ENCODE assay signal across 8 mouse cellular contexts in the genomic region with DNA sequence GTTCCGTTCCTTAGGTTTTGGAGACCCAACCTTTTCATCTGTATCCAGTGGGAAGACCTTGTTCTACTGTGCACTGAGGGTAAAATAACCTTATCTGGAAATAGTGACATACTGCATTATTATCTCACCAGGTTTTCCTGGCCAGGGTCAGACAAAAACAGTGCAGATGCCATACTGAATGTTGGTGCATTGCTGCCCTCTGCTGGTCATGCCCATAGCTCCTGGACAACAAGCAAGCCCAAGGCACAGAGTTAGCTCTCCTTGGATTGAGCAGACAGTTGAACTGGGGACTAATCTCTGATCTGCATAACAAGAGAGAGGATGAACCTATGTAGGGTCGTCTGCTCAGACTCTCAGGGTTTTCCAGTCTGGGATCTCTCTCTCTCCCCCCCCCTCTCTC. TPM values are rescaled to one million over a fixed set of nuclear protein-coding genes. Genes with fewer than 3 reads are reported as not detected.
DNase-seq lines count a peak whose midpoint lies in the region; ATAC-seq and TF ChIP-seq lines count a peak whose summit lies in the region.

No protein-coding gene starts in this region.

- H3K27me3 ChIP-seq in hindbrain, postnatal 0 days (ENCODE audit: insufficient read depth, low read length), result no peaks in the 10 kb centered on the region

- H3K9me3 ChIP-seq in hindbrain, postnatal 0 days (ENCODE audit: low read length), result no peaks in the 10 kb centered on the region

- no peak overlapping the region for H3K9ac ChIP-seq in hindbrain, postnatal 0 days (replicated peaks; ENCODE audit: low read length)

- 39% methylated on average over 2 of the region's 2 CpGs for WGBS in hindbrain, postnatal 0 days

- peak; percentile 97 for TF ChIP-seq CTCF in hindbrain, postnatal 0 days (IDR thresholded peaks at IDR 0.05; ENCODE audit: low read depth)

- no peak overlapping the region for H3K4me3 ChIP-seq in hindbrain, postnatal 0 days (ENCODE audit: low read length)

- no peaks in the 10 kb centered on the region for H3K36me3 ChIP-seq in hindbrain, postnatal 0 days (ENCODE audit: insufficient read depth, low read length)

- ATAC-seq in hindbrain, postnatal 0 days, result peak; percentile 80
- peak; percentile 80 for ATAC-seq in megakaryocyte, adult 5-6 weeks (ENCODE audit: poor library complexity, severe bottlenecking)

- no peak overlapping the region for H3K4me2 ChIP-seq in hindbrain, postnatal 0 days (ENCODE audit: low read depth, low read length)

- no peaks in the 10 kb centered on the region for H3K4me1 ChIP-seq in hindbrain, postnatal 0 days (ENCODE audit: insufficient read depth, low read length)

- no peak overlapping the region; the same call in 1 of the 2 replicates for H3K27ac ChIP-seq in hindbrain, postnatal 0 days

- DNase-seq in WW6 (ENCODE audit: low read depth, low spot score), result peak; percentile 58
- peak; percentile 95 to 96 for DNase-seq in cerebellum, postnatal 25 days
- peak; percentile 89 for DNase-seq in gastrocnemius, adult 18-20 months (ENCODE audit: low spot score)
- peak; percentile 95 for DNase-seq in hindbrain, postnatal 0 days (ENCODE audit: low spot score)
- DNase-seq in left cerebral cortex, adult 11 months (ENCODE audit: low spot score), result peak; percentile 80
- peak; percentile 89 to 94 for DNase-seq in right cerebral cortex, postnatal 10 days (ENCODE audit: low spot score in 2 of 2)
- DNase-seq in urinary bladder, postnatal 10 days (ENCODE audit: low spot score), result peak; percentile 69

RNA-seq across cellular contexts. Expression of gene Ift81, which starts 12.9 kb away (rescaled TPM):
- 1 to 10 TPM; 3.4 to 4.7 TPM for total RNA-seq in gastrocnemius, adult 18-20 months (2021)
- total RNA-seq in hindbrain, postnatal 0 days (2014; rRNA removed), result 21.3 and 32.3 TPM in 2 replicates
- 66.3 and 66.5 TPM in 2 replicates for polyA plus RNA-seq in hindbrain, postnatal 0 days (2015; fragmentation: Nextera tagmentation; extraction: Ambion mirVana)
- total RNA-seq in megakaryocyte, adult 5-6 weeks (2015), result 4.9 and 6.2 TPM in 2 replicates
- total RNA-seq in megakaryocyte, adult 5-6 weeks (2017), result 3.7 and 3.8 TPM in 2 replicates

RNA-seq across cellular contexts. Expression of gene P2rx7, which starts 16.5 kb away (rescaled TPM):
- 1 to 10 TPM; 1.3 to 1.5 TPM for total RNA-seq in gastrocnemius, adult 18-20 months (2021)
- total RNA-seq in hindbrain, postnatal 0 days (2014; rRNA removed), result 13.5 and 16.2 TPM in 2 replicates
- polyA plus RNA-seq in hindbrain, postnatal 0 days (2015; fragmentation: Nextera tagmentation; extraction: Ambion mirVana), result 7.1 and 7.3 TPM in 2 replicates
- 35.5 and 35.6 TPM in 2 replicates for total RNA-seq in megakaryocyte, adult 5-6 weeks (2015)
- total RNA-seq in megakaryocyte, adult 5-6 weeks (2017), result 61.2 and 76.5 TPM in 2 replicates
